Mouse (Mus musculus) kidney, postnatal 25 days (tissue): ENCODE results near the gene Ctsh.
"Not testable (repeated sequence)": the region's sequence is repeated elsewhere in the genome, so short reads cannot be mapped to it uniquely, and the experiment has no call there.

Source experiments
- DNase-seq, 2 experiments: peaks; one replicate each; pipeline ENCODE4 v3.0.0; 2021; ENCODE audit warnings: mixed read lengths in 2 of 2

Ctsh gene

DNA sequence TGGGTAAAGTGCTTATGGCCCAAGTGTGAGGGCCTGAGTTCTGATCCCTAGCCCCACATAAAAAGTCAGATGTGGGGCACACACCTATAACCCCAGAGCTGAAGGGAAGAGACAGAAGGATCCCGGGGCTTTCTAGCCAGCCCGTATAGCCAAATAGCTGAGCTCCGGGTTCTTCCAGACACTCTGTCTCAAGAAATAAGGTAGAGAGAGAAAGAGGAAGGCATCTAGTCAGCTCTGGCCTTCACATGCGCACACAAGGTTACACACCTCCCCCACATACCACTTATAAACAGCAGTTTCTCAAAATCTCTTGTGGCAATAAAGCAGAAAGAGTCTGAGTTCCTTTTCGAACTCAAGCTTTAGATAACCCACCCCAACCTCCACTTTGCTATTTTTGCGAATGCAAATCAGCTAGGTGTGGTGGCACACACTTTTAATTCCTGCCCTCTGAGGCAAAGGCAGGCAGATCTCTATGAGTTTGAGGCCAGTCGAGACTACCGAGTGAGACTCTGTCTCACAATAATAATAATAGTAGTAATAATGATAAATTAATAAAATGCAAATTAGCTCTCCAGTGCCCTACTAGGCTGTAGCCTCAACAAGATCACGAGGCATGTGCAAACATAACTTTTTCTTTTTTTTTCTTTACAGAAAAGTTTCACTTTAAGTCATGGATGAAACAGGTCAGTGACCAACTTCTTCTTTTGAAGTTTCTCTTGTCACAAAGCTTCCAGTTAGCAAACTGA lies 6.0 kb downstream of the Ctsh start:
- DNase-seq: no peak

DNA sequence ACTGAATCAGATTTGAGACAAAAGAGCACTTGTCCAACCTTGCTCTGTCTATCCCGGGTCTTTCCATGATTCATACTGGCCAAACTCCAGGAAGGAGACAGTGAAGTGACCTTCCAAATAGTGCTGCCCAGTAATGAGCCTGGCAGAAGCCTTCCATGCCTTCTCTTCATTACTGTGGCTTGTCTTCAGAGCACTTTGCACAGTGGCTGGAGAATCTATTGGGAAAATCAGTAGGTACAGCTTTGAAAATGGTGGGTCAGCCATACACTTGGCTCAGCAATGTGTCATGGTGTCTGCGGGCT lies 6.6 kb downstream of the Ctsh start:
- DNase-seq: no peak

DNA sequence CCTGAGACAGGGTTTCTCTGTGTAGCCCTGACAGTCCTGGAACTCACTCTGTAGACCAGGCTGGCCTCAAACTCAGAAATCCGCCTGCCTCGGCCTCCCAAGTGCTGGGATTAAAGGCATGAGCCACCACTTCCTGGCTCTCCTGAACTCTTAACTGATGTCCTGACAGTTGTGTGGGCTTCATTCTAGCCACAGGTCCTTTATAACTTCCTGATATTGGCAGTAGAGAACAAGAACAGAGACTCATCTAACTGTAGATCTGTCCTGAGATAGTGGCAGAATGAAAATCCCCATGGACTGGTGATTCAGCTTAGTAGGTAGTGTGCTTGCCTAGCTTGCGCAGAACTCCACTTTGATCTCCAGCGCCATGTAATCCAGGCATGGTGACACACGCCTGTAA lies 7.0 kb downstream of the Ctsh start:
- not testable (repeated sequence) for DNase-seq

DNA sequence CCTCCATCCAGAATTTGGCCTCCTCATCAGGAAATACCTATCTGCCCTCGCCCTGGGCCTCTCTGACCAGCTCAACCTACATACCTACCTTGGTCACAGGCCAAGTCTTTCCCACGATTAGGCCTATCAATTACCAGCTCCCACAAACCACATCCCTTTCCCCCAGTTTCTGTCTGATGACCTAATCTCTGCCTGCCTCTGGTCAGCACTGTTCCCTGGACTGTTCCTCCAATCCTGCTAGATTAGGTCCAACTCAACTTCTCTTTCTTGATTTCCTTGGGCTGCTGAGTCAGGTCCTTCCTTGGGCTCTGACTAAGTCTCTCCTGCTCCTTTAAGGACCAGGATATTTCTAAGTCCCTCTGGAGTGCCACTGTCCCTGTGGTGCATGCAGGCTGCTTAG lies 13.4 kb downstream of the Ctsh start:
- DNase-seq: no peak

DNA sequence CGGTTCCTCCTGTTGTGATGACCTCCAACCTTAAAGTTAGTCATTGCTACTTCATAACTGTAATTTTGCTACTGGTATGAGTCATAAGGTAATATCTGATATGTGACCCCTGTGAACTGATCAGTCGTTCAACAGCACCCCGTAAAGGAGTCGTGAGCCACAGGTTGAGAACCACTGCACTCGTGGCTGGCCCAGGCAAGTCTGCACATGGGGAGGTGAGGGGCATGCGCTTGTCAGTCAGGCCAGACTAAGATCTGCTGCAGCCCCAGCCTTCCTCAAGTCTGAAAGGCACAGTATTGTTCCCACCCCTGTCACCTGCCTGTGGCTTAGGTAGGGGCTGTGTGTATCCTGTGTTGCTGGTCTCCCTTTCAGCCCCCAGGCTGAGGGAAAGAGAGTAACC lies 14.8 kb downstream of the Ctsh start:
- DNase-seq: no peak

DNA sequence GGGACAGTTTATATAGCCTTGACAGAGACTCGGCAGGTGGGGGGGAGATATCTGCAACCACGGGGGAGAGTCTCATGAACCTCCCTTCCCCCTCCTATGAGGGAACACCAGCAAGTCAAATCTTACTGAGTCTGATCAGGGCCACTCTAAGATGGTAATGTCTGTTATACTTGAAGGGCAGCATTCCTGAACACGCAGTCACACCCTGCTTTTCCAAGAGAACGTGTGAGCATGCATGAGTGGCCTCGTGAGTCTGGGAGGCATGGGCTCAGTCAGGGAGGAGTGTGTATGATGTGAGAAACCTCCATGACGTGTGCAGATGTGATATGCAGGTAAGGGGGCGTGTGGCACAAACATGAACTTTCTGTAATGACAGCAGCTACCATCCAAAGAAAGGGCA lies 15.5 kb downstream of the Ctsh start:
- DNase-seq: peak; percentile 27 to 68

DNA sequence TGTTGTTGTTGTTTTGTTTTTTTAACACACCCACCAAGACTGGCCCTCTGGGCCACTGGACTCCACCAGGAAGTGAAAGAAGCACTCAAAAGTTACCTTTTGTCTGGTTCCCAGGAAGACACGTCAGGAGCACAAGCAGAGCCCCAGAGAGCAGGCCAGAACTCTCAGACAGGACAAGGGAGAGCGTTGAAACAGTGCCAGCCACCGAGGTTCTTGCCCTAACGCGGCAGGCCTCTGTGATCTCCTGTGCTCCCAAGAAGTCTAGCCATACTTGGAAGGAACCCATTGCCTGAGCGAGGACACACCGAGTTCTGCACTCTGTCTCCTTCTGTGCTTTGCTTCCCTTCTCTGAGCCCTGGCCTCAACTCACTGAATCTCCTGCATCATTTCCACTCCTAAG lies 16.2 kb downstream of the Ctsh start:
- DNase-seq: no peak

DNA sequence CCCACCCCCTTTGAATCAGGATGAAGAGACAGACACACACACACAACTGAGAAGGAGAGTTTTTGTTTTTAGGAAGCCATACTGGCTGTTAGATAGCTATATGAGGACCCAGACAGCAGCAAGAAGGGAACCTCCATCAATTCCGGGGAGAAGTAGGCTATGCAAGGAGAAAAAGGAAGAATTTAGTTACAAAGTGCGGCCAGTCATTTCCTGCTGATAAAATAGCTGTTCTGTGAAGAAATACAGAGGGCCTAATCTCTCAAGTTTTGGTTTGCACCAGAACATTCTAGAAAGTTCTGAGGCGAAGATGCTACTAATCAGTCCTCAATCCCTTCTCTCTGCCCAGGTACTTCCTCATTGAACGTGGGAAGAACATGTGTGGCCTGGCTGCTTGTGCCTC lies 21.4 kb downstream of the Ctsh start:
- no peak for DNase-seq

DNA sequence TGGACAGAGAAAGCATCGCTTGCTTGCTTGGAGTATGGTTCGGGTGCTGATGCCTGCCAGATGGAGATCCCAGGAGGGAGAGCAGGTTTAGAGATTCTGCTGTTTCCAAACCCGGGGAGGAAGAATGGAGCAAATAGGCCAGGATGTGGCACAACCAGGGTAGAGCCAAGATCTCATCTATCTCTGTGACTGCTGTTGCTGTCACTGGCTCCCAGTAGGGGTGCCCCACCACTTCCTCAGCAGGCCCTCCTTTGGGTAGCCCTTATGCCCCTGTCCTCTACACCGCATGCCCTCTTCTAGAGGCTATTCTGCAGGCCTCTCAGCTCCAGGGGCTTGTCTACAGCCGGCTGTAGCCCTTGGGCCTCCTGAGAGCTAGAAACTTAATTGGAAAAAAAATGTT lies 22.2 kb downstream of the Ctsh start:
- DNase-seq: no peak

DNA sequence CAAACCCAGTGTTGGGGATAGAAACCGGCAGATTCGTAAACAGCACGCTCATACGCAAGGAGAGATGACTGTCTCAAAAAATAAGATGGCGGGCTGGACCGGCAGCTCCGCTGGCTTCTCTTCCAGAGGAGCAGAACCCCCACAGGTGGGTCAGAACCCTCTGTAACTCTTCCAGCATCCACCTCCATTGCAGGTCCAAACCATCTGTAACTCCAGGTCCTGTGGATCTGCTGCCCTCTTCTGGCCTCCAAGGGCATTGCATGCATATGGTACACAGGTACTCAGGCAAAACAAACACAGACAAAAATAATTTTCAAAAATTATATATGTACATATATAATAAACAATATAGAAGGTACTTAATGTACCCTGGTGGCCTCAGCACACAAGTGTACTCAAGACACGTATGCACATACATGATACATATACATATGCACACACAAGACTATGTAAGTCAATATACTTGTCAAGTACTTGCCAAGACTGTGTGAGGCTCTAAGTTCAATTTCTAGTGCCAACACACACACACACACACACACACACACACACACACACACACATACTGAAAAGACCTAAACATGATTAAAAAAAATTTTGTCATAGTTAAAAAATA lies 23.0 kb downstream of the Ctsh start:
- DNase-seq: peak; percentile 75 to 86

DNA sequence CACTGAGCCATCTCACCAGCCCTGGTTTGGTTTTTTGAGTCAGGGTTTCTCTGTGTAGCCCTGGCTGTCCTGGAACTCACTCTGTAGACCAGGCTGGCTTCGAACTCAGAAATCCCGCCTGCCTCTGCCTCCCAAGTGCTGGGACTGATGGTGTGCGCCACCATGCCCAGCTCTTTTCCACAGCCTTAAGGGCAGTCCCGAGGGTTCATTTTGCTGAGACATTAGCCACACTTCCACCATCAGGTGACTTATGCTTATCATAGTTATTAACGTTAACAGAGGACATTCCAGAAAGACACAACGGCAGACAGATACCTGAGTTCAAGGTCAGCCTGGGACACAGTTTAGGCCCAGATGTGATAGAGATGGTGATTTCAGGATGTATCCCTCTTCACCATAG lies 28.0 kb downstream of the Ctsh start:
- DNase-seq: not testable (repeated sequence)

DNA sequence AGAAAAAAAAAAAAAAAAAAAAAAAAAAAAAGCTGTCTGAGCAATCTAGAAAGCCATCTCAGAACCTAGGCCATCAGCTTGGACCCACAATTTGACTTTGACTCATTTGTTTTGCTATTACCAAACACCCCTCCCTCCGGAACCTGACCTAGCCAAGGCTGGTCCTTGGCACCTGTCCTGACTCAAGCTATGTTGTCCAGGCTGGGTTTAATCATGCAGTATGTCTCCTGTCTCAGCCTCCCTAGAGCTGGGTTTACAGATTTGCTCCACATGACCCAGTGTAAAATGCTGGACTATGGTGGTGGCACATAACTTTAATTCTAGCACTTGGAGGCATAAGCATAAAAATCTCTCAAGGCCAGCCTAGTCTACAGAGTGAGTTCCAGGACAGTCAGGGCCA lies 29.0 kb downstream of the Ctsh start:
- no peak for DNase-seq

DNA sequence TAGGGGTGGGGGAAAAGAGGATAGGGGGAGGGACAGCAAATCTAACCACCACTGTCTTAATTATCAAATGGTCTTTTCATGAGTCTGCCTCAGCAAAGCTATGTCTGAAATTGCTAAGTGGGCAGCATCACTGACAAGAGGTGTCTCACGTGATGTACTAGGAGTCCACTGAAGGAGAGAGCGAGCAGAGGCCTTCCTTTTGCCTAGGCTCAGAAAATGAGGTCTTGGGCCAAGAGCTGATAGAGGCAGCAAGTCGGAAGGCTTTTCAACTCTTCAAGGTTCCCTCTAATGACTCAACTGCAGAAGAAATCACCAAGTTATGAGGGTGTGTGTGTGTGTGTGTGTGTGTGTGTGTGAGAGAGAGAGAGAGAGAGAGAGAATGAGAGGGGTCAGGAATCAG lies 30.2 kb downstream of the Ctsh start:
- no peak for DNase-seq

DNA sequence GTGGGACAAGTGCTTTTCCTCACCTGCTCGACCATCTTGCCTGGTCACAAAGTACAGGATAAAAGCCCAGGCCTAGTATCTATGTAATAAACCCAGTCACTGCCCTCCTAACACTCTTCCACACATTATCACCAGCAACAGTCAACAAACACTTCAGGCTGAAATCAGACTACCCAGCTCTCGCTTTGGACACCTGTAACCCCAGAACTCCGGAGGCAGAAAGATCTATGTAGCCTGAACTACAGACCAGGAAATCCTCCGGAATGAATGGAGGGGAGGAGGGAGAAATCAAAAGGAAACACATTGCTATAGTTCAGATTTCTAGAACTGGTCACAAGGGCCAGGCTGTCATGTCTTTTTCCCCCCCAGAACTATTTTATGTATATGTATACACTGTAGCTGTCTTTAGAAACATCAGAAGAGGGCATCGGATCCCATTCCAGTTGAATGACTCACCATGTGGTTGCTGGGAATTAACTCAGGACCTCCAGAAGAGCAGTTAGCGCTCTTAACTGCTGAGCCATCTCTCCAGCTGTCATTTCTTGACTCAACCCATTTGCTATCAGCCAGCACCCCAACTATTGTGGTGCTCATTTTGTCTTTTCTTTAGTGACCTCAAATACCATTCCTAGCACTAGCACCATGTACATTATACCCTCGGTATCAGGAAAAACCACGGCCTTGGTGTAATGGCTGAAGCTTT lies 31.0 kb downstream of the Ctsh start:
- DNase-seq: no peak

DNA sequence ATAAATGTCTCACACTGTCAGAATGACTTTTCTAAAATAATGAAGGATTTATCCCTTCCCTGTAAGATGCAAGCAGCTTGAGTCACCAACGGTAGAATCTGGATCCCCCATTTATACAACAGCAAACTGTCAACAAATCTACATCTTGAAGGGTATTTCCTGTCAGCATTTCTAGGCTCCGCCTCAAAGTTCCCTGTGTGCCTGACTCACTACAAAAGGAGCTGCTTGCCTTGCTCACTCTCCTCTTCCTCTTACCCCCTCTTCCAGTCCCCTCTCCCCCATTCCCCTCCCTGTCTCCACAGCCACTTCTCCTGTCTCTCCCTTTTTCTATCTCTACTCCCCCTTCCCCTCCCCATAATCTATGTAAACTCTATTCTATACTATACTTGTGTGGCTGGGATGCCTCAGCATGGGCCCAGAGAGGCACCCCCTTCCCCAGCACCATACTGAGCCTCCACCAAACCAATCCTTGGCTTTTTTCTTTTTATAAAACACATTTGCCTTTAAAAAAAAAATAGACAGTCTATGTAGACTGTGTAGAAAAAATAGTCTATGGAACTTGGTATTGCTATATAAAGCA lies 34.0 kb downstream of the Ctsh start:
- no peak for DNase-seq

DNA sequence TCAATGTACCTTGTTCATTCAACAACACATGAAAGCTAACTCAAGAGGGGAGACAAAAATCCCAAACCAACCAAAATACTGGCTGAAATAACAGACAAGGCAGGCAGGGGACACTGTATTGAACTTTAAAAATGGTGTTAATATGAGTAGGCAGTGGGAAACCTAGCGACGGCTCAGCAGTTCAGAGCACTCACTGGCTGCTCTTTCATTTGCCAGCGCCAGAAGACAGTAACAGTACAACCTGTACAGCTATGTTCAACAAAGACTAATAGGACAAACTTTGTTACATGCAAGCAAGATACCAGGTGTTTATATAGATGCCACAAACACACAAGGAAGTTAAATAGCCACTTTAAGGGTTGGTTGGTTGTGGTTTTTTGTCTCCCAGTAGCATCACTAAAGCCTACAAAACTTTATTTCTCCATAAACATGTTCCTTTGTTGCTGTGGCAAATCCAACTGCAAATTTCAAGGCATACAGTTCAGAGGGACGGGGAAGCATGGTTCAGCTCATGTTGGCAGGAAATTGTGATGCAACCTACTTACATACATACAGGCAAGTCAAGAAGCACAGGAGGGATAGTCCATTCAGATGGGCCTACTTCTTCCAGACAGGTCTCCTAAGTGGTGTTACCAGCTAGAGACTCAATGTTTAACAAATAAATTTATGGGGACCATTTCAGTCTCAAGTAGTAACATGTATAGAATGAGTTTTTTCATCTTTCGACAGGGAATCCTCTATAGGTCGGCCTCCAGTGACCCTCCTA lies 35.6 kb downstream of the Ctsh start:
- no peak for DNase-seq

DNA sequence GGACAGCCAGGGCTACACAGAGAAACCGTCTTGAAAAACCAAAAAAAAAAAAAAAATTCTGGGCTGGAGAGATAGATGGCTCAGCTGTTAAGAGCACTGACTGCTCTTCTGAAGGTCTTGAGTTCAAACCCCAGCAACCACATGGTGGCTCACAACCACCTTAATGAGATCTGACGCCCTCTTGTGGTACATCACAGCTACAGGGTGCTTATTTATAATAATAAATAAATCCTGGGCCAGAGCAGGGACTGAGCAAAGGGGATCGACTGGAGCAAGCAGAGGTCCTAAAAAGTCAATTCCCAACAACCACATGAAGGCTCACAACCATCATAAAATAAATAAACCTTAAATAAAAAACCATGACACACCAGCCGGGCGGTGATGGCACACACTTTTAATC lies 45.0 kb downstream of the Ctsh start:
- DNase-seq: peak in 1 of 2 experiments; percentile 28

DNA sequence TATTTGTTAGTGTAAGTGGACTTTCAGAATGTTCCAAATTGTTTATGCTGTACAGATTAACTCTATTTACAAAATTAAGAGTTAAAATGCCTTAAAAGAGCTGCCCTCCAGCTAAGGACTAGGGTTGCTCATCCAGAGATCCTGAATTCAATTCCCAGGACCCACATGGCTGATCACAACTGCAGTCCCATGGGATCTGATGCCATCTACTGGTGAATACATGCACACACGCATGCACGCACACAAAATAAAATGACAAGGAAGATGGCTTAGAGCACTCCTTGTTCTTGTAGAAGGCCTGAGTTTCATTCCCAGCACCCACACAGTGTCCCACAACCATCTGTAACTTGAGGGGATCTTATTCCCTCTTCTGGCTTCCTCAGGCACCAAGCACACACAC lies 46.8 kb downstream of the Ctsh start:
- peak in 1 of 2 experiments; percentile 11 for DNase-seq

DNA sequence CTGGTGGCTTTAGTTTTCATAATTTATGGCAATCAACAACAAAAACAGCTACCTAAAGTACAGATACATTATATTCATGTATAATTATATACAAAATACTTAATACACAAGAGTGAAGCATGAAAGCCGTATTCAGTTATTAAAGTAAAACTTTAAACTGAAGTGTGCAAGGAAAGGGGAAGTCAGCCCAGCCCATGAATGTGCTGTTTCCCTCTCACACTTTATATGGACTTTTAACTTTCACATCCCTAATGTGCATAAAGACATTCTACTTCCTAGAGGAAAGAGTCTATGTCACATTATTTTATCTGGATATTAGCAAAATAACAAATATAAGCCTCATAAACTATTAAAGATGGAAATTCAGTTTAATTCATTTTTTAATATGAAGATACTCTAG lies 51.5 kb downstream of the Ctsh start:
- DNase-seq: no peak

DNA sequence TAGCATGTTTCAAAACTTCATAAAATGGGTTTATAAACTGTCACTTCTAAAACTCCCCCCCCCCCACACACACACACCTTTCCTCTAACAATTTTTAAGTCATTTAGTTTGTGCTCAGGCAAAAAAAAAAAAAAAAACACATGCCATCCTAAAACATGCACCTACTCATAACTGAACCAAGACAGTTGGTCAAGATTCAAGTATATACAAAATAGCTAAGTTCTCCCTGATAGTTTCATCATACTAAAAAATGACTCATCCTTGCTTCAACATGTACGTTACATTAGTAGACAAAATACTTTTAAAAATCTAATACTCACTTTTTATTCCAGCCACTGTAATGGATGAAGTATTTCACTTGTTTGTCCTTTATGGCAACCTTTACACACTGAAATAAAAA lies 53.0 kb downstream of the Ctsh start:
- DNase-seq: no peak

DNA sequence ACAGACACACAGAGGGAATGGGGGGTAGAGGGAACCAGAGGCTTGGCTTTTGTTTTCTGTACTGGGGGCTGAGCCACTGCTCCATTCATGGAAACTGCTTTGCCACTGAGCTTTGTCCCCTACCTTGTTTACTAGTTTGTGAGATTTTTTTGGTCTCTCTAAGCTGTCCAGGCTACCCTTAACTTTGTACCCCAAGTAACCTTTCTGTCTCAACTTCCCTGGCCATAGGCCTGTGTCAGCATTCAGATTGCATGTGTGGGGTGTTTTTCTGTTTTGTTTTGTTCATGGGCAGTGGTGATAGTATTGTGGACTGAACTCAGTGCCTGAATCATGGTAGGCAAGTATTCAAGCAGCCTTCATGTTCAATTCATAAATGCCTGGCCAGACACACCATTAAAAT lies 54.3 kb downstream of the Ctsh start:
- no peak for DNase-seq

DNA sequence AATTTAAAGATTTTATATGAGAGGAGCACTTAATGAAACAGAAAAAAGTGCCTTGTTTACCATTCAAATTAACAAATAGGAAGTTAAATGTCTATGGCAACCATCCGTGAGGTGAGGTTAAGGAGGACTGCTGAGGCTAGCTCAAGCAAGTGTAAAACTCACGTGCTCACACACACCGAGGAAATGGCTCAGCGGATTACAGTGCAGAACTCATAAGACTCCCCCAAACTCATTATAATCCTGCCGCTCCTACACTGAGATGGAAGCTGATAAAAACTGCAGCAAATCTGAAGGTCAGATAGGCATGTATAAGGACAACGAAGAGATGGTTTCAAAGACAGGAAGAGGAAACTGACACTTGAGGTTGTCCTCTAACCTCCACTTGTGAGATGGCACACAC lies 55.4 kb downstream of the Ctsh start:
- DNase-seq: no peak

DNA sequence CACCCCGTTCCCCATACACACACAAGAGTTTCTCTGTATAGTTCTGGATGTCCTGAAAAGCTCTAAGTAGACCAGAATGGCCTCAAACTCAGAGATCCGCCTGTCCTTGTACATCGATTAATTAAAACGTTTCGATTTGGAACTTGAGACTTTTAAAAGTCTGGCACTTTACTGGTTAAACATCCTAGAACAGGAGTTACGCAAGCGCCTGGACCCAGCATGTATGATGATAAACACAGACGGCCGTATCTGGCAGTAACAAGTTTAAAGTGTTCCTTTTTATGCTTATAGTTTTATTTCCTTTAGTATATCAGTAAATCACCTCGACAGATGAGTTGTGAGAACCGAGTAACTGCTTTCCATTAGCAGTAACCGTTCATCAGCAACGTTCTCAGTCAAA lies 59.2 kb downstream of the Ctsh start:
- peak in 1 of 2 experiments; percentile 10 for DNase-seq
